Mouse (Mus musculus) liver, adult 2 months (tissue): ENCODE data around the gene Fam43b. TPM values are rescaled to one million over a fixed set of nuclear protein-coding genes. Genes with fewer than 3 reads are reported as not detected.
A peak's percentile ranks its signal among the peaks of the same experiment; 100 is the strongest.

Source experiments
- DNase-seq: peaks from one replicate; pipeline ENCODE4 v3.0.0-alpha.2; 2011; ENCODE audit warnings: low read depth, low spot score; ENCODE audit errors: extremely low read depth
- H3K27ac ChIP-seq: fragments of 200-500 bp; replicated peaks from 2 replicates; pipeline ENCODE4 v1.5.1; 2012; ENCODE audit warnings: low read depth, mild to moderate bottlenecking, control low read depth, inconsistent platforms, low read length; ENCODE audit not compliant: insufficient read depth
- H3K27me3 ChIP-seq: fragments of 200-500 bp; 2 replicates; pipeline ENCODE4 v1.6.1; 2012; ENCODE audit warnings: mild to moderate bottlenecking, moderate library complexity, low read length, inconsistent platforms; ENCODE audit not compliant: control insufficient read depth, insufficient read depth
- H3K36me3 ChIP-seq: fragments of 200-500 bp; 2 replicates; pipeline ENCODE4 v1.6.1; 2012; ENCODE audit warnings: low read length, inconsistent platforms; ENCODE audit not compliant: control insufficient read depth, insufficient read depth
- H3K4me1 ChIP-seq: fragments of 200-500 bp; 2 replicates; pipeline ENCODE4 v1.6.1; 2011; ENCODE audit warnings: low read length; ENCODE audit not compliant: control insufficient read depth, insufficient read depth
- H3K4me3 ChIP-seq: fragments of 200-500 bp; 2 replicates; pipeline ENCODE4 v1.5.1; 2011; ENCODE audit warnings: low read depth, mild to moderate bottlenecking, control low read depth, low read length, moderate library complexity; ENCODE audit not compliant: insufficient read depth
- H3K79me2 ChIP-seq: fragments of 200-500 bp; 2 replicates; pipeline ENCODE4 v1.6.1; 2012; ENCODE audit warnings: inconsistent platforms, mild to moderate bottlenecking, low read length, moderate library complexity; ENCODE audit not compliant: control insufficient read depth, insufficient read depth
- H3K9ac ChIP-seq: fragments of 200-500 bp; 2 replicates; pipeline ENCODE4 v1.6.1; 2012; ENCODE audit warnings: low read depth, mild to moderate bottlenecking, control low read depth, inconsistent platforms, low read length
- CTCF ChIP-seq: fragments of 200-500 bp; IDR thresholded peaks from 2 replicates; pipeline ENCODE4 v1.5.1; 2011; ENCODE audit warnings: low read depth, low read length, control low read depth
- POLR2A ChIP-seq: fragments of 200-500 bp; IDR thresholded peaks from 2 replicates; pipeline ENCODE4 v1.6.1; 2011; ENCODE audit warnings: low read length, control low read depth; ENCODE audit not compliant: insufficient read depth; ENCODE audit errors: extremely low read depth
- WGBS: fragments of 180-500 bp; shearing (Covaris S2); methylation state at CpG from one replicate; pipeline ENCODE4 v1.1.7; 2018; 5-methylcytosine and 5-hydroxymethylcytosine counted together
- polyA plus RNA-seq: library from polyadenylated mRNA; depleted of rRNA; stranded (reverse); fragments of >200 nt; gene quantifications from 2 replicates; pipeline ENCODE4 v1.2.3, GENCODE M21; 2012
- total RNA-seq: library from RNA; depleted of rRNA; stranded (reverse); fragments of >200 nt; gene quantifications from 2 replicates; pipeline ENCODE4 v1.2.3, GENCODE M21; 2014

Gene Fam43b
- total and polyA plus RNA-seq, 2 experiments, result not detected

DNA sequence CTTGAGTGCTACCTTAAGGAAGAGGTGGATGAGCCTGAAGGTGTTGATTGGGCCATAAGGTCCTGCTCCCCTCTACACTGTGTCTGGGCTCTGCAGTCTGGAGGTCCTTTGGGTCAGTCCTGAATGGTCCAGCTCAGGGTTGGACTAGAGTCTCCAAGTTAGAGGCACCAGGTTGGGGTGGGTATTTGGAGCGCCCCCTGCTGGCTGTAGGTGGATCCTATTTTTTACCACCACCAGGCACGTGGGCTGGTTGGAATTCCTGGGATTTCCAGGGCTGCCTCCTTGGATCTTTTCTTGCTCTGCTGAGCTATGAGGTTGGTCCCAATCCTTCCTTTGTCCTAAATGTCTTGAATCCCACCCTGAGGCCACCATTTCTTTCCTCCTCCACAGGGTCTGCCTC, 8.5 kb upstream of the Fam43b start:
- Histone ChIP-seq H3K79me2 (no peaks in the 10 kb centered on the region), H3K36me3 (no peaks in the 10 kb centered on the region), H3K4me3 (no peak overlapping the region), H3K4me1 (no peaks in the 10 kb centered on the region), H3K9ac (no peak overlapping the region), H3K27ac (no peak overlapping the region), H3K27me3 (no peaks in the 10 kb centered on the region)
- no peak for TF ChIP-seq POLR2A
- TF ChIP-seq CTCF, result peak; percentile 84
- 4% methylated on average over 2 of the region's 2 CpGs for WGBS
- peak; percentile 30 for DNase-seq

DNA sequence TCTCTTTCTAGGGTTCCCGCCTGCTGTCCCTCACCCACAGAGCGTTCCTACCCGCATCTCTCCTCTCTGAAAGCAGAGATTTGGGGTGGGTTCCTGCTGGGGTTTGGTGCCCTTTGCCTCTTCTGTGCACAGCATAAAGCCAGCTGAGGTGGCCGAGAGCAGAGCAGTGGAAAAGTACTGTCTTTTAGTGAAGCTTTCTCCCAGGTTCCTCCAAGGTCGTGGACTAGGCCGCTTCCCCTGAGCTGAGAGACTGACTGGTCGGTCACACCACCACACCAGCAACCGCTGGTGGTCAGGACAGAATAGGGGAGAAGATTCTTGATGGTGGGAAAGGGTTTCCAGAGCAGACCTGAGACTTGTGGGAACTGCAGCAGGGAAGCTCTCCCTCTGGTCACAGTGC, 383 bp upstream of the Fam43b start:
- Histone ChIP-seq H3K4me1 (no peaks in the 10 kb centered on the region), H3K36me3 (no peaks in the 10 kb centered on the region), H3K4me3 (no peak overlapping the region), H3K9ac (no peak overlapping the region), H3K79me2 (no peaks in the 10 kb centered on the region), H3K27me3 (peaks cover 20% of the 10 kb centered on the region), H3K27ac (no peak overlapping the region)
- WGBS, result 20% methylated on average over 8 of the region's 8 CpGs
- DNase-seq, result no peak
- TF ChIP-seq POLR2A (no peak), CTCF (no peak)

DNA sequence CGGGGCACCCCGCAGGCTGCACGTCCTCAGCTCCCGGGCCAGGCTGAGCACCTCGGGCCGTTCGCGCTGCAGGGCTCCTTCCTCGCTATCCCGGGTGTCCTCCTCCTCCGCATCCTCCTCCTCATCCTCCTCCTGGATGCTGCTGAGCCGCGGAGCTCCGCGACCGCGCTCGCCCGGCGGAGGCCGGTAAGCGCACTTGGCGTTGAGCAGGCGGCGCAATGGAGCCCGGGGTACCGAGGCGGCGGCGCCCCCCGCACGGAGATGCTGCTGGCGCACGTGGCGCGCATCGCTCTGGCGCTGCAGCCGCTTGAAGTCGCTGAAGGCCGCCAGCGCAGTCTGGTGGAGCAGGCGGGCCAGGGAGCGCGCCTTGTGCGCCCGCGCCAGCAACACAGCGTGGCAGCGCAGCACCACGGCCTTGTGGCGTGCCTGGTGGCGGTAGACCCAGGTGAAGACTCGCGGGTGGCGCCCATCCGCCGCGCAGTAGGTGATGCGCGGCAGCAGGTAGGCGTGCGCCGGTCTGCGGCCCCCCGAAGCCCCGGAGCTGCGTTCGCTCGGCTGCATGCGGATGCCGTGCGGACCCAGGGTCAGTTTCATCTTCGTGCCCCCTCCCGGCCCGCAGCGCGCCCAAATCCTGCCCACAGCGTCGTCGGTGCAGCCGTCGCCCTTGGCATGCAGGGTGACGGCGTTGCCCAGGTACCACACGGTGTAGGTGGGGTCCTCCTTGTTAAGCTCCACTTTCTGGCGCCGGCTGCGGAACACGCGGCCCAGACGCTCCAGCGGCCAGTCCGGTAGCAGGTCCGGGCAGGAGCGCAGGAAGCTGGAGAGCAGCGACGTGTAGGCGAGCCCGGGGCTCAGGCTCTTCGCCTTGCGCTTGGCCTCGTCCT, 999 bp downstream of the Fam43b start:
- Histone ChIP-seq H3K79me2 (no peaks in the 10 kb centered on the region), H3K4me3 (no peak overlapping the region), H3K9ac (no peak overlapping the region), H3K27ac (no peak overlapping the region), H3K27me3 (peaks cover 20% of the 10 kb centered on the region), H3K36me3 (no peaks in the 10 kb centered on the region), H3K4me1 (no peaks in the 10 kb centered on the region)
- DNase-seq, result no peak
- WGBS, result 4% methylated on average over 103 of the region's 103 CpGs
- TF ChIP-seq POLR2A, result no peak
- TF ChIP-seq CTCF, result no peak

DNA sequence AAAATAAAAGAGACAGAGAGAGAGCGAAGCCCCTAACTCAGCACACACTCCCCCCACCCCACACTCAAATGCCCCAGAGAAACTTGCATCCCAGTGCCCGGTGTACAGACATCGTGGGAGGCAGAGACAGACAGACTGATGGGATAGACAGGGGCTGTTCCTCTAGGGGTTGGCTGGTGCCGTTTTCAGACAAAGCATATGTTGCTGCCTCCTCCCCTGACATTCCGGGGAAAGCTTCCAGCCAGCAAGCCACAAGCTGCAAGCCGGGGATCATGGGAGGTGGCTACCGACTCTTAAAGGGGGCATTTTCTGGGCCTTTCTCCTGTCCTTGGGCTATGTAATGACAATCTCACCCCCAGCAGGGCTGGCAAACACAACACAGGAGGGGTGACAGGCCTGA, 2.6 kb downstream of the Fam43b start:
- 59% methylated on average over 7 of the region's 7 CpGs for WGBS
- H3K79me2 ChIP-seq, result no peaks in the 10 kb centered on the region
- H3K4me1 ChIP-seq, result no peaks in the 10 kb centered on the region
- no peak overlapping the region for H3K4me3 ChIP-seq
- TF ChIP-seq CTCF (no peak), POLR2A (no peak)
- H3K27me3 ChIP-seq, result peaks cover 20% of the 10 kb centered on the region
- no peaks in the 10 kb centered on the region for H3K36me3 ChIP-seq
- no peak for DNase-seq
- no peak overlapping the region for H3K27ac ChIP-seq
- H3K9ac ChIP-seq, result no peak overlapping the region

DNA sequence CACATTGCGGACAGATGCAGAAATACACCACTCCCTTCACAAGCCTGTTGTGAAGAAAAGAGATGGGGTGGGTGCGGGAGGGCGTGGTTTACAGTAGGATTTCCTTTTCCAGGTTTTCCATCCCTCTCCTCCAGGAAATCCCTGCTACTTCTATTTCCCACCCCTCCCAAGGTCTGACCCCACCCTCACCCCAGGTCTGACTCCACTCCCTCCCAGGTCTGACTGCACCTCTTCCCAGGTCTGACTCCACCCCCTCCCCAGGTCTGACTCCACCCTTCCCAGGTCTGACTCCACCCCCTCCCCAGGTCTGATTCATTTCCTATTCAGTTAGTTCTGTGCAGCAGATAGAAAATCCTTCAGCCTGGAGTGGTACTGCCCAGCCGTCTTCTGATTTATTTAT, 12.5 kb downstream of the Fam43b start:
- Histone ChIP-seq H3K27me3 (no peaks in the 10 kb centered on the region), H3K4me1 (peaks cover under 1% of the 10 kb centered on the region; the same call in 1 of the 2 replicates), H3K36me3 (no peaks in the 10 kb centered on the region), H3K4me3 (no peak overlapping the region), H3K9ac (no peak overlapping the region), H3K79me2 (no peaks in the 10 kb centered on the region), H3K27ac (no peak overlapping the region)
- TF ChIP-seq CTCF, result no peak
- 60% methylated on average over 4 of the region's 4 CpGs for WGBS
- no peak for DNase-seq

DNA sequence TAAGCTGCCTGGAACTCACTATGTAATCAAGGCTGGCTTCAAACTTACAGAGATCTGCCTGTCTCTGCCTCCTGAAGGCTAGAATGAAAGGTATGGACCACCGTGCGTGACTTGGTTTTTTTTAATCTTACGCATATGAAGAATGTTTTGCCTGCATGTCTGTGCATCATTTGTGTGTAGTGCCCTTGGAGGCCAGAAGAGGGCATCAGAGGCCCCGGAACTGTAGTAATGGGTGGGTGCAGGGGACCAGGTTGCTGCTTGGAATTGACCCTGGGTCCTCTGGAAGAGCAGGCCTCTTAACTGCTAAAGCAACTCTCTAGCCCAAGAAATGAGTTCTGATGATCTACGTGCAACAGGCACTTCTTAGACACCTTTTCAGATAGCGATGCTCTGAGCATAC, 13.9 kb downstream of the Fam43b start:
- Histone ChIP-seq H3K4me1 (peaks cover 3% of the 10 kb centered on the region; the same call in 1 of the 2 replicates), H3K79me2 (no peaks in the 10 kb centered on the region), H3K4me3 (no peak overlapping the region), H3K27me3 (no peaks in the 10 kb centered on the region), H3K27ac (no peak overlapping the region), H3K36me3 (no peaks in the 10 kb centered on the region), H3K9ac (no peak overlapping the region)
- no peak for DNase-seq
- TF ChIP-seq CTCF (peak; percentile 34), POLR2A (no peak)
- WGBS, result 76% methylated on average over 6 of the region's 6 CpGs
